Mouse (Mus musculus) hindbrain, embryonic 13.5 days (tissue): Measurements from ENCODE around the gene 1810062G17Rik. TPM values are rescaled to one million over a fixed set of nuclear protein-coding genes. Genes with fewer than 3 reads are reported as not detected.

ENCODE experiments used
- ATAC-seq: fragments of 200-750 bp; cut with Nextera tagmentation; 2 replicates; pipeline ENCODE4 v1.8.0; 2017; ENCODE audit warnings: moderate TSS enrichment; ENCODE audit not compliant: low FRiP score
- H3K27ac ChIP-seq: fragments of 300-500 bp; sonication (generic); 2 replicates; pipeline ENCODE4 v1.5.1; 2015; ENCODE audit warnings: inconsistent platforms, mild to moderate bottlenecking, moderate library complexity
- H3K27me3 ChIP-seq: fragments of 300-500 bp; sonication (generic); 2 replicates; pipeline ENCODE4 v1.6.1; 2015; ENCODE audit warnings: mild to moderate bottlenecking, inconsistent platforms
- H3K36me3 ChIP-seq: fragments of 300-500 bp; sonication (generic); 2 replicates; pipeline ENCODE4 v1.6.1; 2015; ENCODE audit warnings: mild to moderate bottlenecking, inconsistent platforms
- H3K4me1 ChIP-seq: fragments of 300-500 bp; sonication (generic); replicated peaks from 2 replicates; pipeline ENCODE4 v1.6.1; 2015; ENCODE audit warnings: inconsistent platforms
- H3K4me2 ChIP-seq: fragments of 300-500 bp; sonication (generic); 2 replicates; pipeline ENCODE4 v1.6.1; 2015; ENCODE audit warnings: inconsistent platforms, mild to moderate bottlenecking, moderate library complexity
- H3K4me3 ChIP-seq: fragments of 300-500 bp; sonication (generic); 2 replicates; pipeline ENCODE4 v1.5.1; 2015; ENCODE audit warnings: mild to moderate bottlenecking, inconsistent platforms
- H3K9ac ChIP-seq: fragments of 300-500 bp; sonication (generic); 2 replicates; pipeline ENCODE4 v1.6.1; 2015; ENCODE audit warnings: mild to moderate bottlenecking, inconsistent platforms
- H3K9me3 ChIP-seq: fragments of 300-500 bp; sonication (generic); 2 replicates; pipeline ENCODE4 v1.6.1; 2016; ENCODE audit warnings: inconsistent platforms
- WGBS: fragments of 180-500 bp; shearing (Covaris S2); methylation state at CpG from one replicate; pipeline ENCODE4 v1.1.7; 2015; 5-methylcytosine and 5-hydroxymethylcytosine counted together
- polyA plus RNA-seq: library from polyadenylated mRNA; unstranded; fragments of >200 nt; fragmentation: Nextera tagmentation; extraction: Ambion mirVana; gene quantifications from 2 replicates; pipeline ENCODE4 v1.2.1, GENCODE M21; 2015

The 1810062G17Rik gene
- polyA plus RNA-seq, 1 experiment from 2014 or later, result not detected

DNA sequence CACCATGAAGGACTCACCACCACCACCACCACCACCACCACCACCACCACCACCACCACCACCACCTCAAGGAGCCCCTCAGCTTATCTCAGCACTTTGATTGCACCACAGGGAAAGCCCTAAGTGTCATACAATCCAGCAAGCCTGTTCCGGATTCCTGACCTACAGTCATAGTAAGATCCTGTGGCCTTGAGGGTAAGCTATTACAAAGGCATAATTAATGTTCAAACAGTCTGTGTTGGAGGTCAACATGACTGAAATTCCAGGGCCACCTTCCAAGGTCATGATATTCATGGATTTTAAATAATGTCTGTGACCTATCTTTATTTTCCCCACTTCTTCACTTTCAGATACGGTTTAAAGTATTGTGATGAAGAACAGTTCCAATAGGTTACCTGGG lies 4.7 kb downstream of the 1810062G17Rik start:
- Histone ChIP-seq H3K4me3 (no peak overlapping the region), H3K4me1 (peaks cover 24% of the 10 kb centered on the region), H3K27me3 (peaks cover 6% of the 10 kb centered on the region; the same call in 1 of the 2 replicates), H3K36me3 (no peaks in the 10 kb centered on the region), H3K9ac (no peak overlapping the region), H3K4me2 (no peak overlapping the region), H3K27ac (no peak overlapping the region), H3K9me3 (no peaks in the 10 kb centered on the region)
- ATAC-seq, result no peak
- WGBS, result 85% methylated on average over 2 of the region's 2 CpGs

DNA sequence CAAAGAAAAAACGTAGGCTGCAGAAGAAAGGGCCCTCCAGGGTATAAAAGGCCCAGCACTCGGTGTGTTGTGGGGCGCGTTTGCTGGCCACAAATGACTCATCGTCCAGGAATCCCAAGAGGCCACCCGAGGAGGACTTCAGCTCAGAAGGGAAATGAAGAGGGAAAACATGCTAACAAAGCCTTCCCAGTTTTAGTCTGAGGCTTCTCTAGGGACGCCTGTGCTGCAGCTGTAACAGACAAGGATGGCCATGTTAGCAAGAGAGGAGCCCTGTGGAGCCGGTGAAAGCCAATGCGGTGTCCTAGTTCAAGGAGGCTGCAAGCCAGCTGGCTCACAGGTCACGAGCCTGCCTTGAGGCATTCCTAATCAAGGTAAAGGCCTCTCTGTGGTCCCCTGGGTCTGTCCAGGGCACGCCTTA lies 6.0 kb downstream of the 1810062G17Rik start:
- H3K36me3 ChIP-seq, result no peaks in the 10 kb centered on the region
- no peak overlapping the region for H3K4me3 ChIP-seq
- H3K9me3 ChIP-seq, result no peaks in the 10 kb centered on the region
- peaks cover 5% of the 10 kb centered on the region; the same call in 1 of the 2 replicates for H3K27me3 ChIP-seq
- 8% methylated on average over 11 of the region's 11 CpGs for WGBS
- H3K4me1 ChIP-seq, result peaks cover 16% of the 10 kb centered on the region
- H3K27ac ChIP-seq, result peak overlapping the region; percentile 80
- no peak overlapping the region for H3K9ac ChIP-seq
- 0 out of 2 replicates have a peak overlapping the region, but pooled peaks have one; percentile 17 for H3K4me2 ChIP-seq
- ATAC-seq, result peak; percentile 76

- Histone ChIP-seq H3K9me3 (no peaks in the 10 kb centered on the region), H3K4me2 (no peak overlapping the region), H3K27ac (no peak overlapping the region), H3K4me1 (peaks cover 13% of the 10 kb centered on the region), H3K27me3 (no peaks in the 10 kb centered on the region), H3K36me3 (no peaks in the 10 kb centered on the region), H3K4me3 (no peak overlapping the region), H3K9ac (no peak overlapping the region)
- 50% methylated on average over 9 of the region's 9 CpGs for WGBS
- ATAC-seq, result no peak
Measured at GRCm38 (mm10) chr3:36482940-36483339, 7.2 kb downstream of the 1810062G17Rik start.

DNA sequence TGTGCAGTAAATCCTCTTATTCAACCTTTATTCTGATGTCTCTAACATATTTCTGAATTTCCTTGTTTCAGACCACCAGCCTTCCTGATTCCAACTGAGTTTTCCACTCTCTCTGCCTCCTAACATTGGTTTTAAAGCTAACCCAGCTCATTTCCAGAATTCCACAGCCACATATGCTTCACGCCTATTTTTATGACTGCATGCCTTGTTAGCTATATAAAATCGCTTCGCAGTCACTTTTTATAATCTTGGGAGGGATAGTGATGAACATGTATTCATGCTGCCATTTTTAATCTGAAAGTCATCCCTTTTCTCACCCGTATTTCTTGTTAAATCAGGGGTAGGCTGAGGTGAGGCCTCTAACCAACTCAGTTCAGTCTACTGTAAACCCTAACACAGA lies 8.6 kb downstream of the 1810062G17Rik start:
- Histone ChIP-seq H3K4me3 (no peak overlapping the region), H3K4me2 (no peak overlapping the region), H3K9ac (no peak overlapping the region), H3K27ac (no peak overlapping the region), H3K9me3 (no peaks in the 10 kb centered on the region), H3K4me1 (peaks cover 10% of the 10 kb centered on the region), H3K27me3 (no peaks in the 10 kb centered on the region), H3K36me3 (no peaks in the 10 kb centered on the region)
- WGBS, result 94% methylated on average over 4 of the region's 4 CpGs
- ATAC-seq, result no peak

- ATAC-seq, result no peak
- no peak overlapping the region for H3K9ac ChIP-seq
- no peaks in the 10 kb centered on the region for H3K27me3 ChIP-seq
- no peak overlapping the region for H3K27ac ChIP-seq
- no peak overlapping the region for H3K4me2 ChIP-seq
- no peaks in the 10 kb centered on the region for H3K9me3 ChIP-seq
- no peaks in the 10 kb centered on the region for H3K36me3 ChIP-seq
- peaks cover 10% of the 10 kb centered on the region for H3K4me1 ChIP-seq
- 63% methylated on average over 6 of the region's 6 CpGs for WGBS
- H3K4me3 ChIP-seq, result no peak overlapping the region
Measured at GRCm38 (mm10) chr3:36486176-36486575, 10.4 kb downstream of the 1810062G17Rik start.

DNA sequence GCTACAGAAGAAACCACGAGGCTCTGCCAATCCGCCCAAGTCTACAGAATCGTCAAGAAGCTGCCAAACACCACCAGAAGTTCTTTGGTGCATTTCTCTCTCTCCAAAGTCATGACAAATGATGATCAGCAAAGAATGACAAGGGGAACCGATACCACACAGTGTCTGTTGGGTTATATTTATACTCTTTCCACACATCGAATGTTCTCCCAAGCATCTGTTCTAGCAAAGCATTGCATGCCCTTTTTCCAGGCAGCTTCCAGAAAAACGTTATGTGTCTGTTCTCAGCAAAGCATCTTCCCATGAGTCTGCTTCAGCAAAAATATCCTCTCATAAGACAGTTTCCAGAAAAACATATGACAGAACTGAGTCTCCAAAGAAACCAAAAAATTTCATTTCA lies 11.1 kb downstream of the 1810062G17Rik start:
- no peak for ATAC-seq
- H3K36me3 ChIP-seq, result no peaks in the 10 kb centered on the region
- H3K27me3 ChIP-seq, result no peaks in the 10 kb centered on the region
- H3K9ac ChIP-seq, result no peak overlapping the region
- H3K9me3 ChIP-seq, result no peaks in the 10 kb centered on the region
- H3K4me1 ChIP-seq, result peaks cover 5% of the 10 kb centered on the region
- no peak overlapping the region for H3K27ac ChIP-seq
- no peak overlapping the region for H3K4me2 ChIP-seq
- no peak overlapping the region for H3K4me3 ChIP-seq
- 92% methylated on average over 6 of the region's 6 CpGs for WGBS

DNA sequence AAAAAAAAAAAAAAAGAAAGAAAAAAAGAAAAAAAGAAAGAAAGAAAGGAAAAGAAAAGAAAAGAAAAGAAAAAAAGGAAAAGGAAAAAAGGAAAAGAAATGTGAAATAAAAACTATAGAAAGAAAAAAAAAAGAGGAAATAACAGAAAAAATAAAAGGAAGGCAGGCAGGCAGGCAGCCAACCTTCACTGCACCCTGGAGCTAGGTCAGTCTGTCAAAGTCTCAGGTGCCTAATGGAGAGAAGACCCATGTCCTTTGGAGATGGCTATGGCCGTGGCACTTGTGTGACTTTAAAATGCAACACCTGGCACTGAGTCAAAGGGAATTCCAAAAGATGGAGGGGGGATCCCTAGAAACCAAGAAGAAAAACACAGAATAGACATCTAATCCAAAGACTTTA lies 12.6 kb downstream of the 1810062G17Rik start:
- H3K4me2 ChIP-seq, result no peak overlapping the region
- ATAC-seq, result no peak
- 61% methylated on average over 1 of the region's 1 CpGs for WGBS
- H3K27me3 ChIP-seq, result no peaks in the 10 kb centered on the region
- no peaks in the 10 kb centered on the region for H3K9me3 ChIP-seq
- no peaks in the 10 kb centered on the region for H3K36me3 ChIP-seq
- H3K9ac ChIP-seq, result no peak overlapping the region
- H3K4me1 ChIP-seq, result peaks cover under 1% of the 10 kb centered on the region; the same call in 1 of the 2 replicates
- H3K4me3 ChIP-seq, result no peak overlapping the region
- H3K27ac ChIP-seq, result no peak overlapping the region

- WGBS, result 91% methylated on average over 6 of the region's 6 CpGs
- Histone ChIP-seq H3K4me2 (no peak overlapping the region), H3K36me3 (no peaks in the 10 kb centered on the region), H3K27ac (no peak overlapping the region), H3K9me3 (no peaks in the 10 kb centered on the region), H3K4me1 (peaks cover 7% of the 10 kb centered on the region; the same call in 1 of the 2 replicates), H3K27me3 (no peaks in the 10 kb centered on the region), H3K4me3 (no peak overlapping the region), H3K9ac (no peak overlapping the region)
- no peak for ATAC-seq
Measured at GRCm38 (mm10) chr3:36488899-36489589, 13.3 kb downstream of the 1810062G17Rik start.

- 100% methylated on average over 1 of the region's 1 CpGs for WGBS
- no peak for ATAC-seq
- H3K27me3 ChIP-seq, result no peaks in the 10 kb centered on the region
Measured at GRCm38 (mm10) chr3:36489590-36489910, 13.8 kb downstream of the 1810062G17Rik start.

GRCm38 (mm10) chr3:36491535-36491934 lies 15.8 kb downstream of the 1810062G17Rik start:
- no peaks in the 10 kb centered on the region for H3K27me3 ChIP-seq
- H3K9ac ChIP-seq, result no peak overlapping the region
- WGBS, result 91% methylated on average over 5 of the region's 5 CpGs
- H3K4me3 ChIP-seq, result no peak overlapping the region
- H3K9me3 ChIP-seq, result no peaks in the 10 kb centered on the region
- no peaks in the 10 kb centered on the region for H3K36me3 ChIP-seq
- peaks cover 9% of the 10 kb centered on the region; the same call in 1 of the 2 replicates for H3K4me1 ChIP-seq
- H3K27ac ChIP-seq, result no peak overlapping the region
- H3K4me2 ChIP-seq, result no peak overlapping the region
- no peak for ATAC-seq

More at GRCm38 (mm10) chr3:36489590-36489910, 13.8 kb downstream of the 1810062G17Rik start:
- Histone ChIP-seq H3K9ac (no peak overlapping the region), H3K4me2 (no peak overlapping the region), H3K36me3 (no peaks in the 10 kb centered on the region), H3K27ac (no peak overlapping the region), H3K9me3 (no peaks in the 10 kb centered on the region), H3K4me1 (peaks cover 8% of the 10 kb centered on the region; the same call in 1 of the 2 replicates), H3K4me3 (no peak overlapping the region)

DNA sequence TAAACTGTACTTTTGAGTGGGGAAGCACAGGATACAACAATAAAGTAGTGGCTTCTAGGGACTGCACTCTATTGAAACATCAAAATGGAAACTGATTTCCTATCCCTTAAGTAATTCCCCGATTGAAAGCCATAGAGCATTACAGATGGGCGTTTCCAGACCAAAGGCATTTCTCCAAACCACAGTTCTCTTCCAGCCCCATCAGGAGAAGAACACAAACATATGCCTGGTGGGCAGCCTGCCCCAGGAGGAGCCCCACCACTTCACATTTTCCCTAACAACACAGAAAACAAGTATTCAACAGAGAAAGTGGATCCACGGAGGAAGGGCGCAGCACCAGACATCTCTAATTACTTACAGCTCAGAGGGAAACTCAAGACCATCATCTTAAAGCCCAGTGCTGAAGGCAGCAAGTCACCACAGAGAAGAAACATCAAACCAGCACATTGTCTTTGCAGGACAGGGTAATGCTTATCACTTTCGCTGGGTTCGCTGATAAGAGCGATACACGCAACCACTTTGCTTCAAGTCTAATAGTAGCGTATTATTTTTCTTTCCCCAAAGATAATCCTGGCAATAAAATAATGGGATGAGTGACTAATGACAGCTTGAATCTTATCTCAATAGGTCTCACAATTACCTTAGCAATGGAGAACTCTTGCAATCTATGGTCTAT lies 17.1 kb downstream of the 1810062G17Rik start:
- ATAC-seq, result no peak
- peaks cover 11% of the 10 kb centered on the region; the same call in 1 of the 2 replicates for H3K4me1 ChIP-seq
- no peaks in the 10 kb centered on the region for H3K27me3 ChIP-seq

GRCm38 (mm10) chr3:36493641-36494283 lies 18.0 kb downstream of the 1810062G17Rik start:
- Histone ChIP-seq H3K4me3 (no peak overlapping the region), H3K4me2 (no peak overlapping the region), H3K4me1 (peaks cover 11% of the 10 kb centered on the region; the same call in 1 of the 2 replicates), H3K9me3 (no peaks in the 10 kb centered on the region), H3K27me3 (no peaks in the 10 kb centered on the region), H3K27ac (no peak overlapping the region), H3K9ac (no peak overlapping the region), H3K36me3 (no peaks in the 10 kb centered on the region)
- ATAC-seq, result peak; percentile 52; the same call in 1 of the 2 replicates
- WGBS, result 66% methylated on average over 6 of the region's 6 CpGs

More for the DNA sequence above, 17.1 kb downstream of the 1810062G17Rik start:
- no peaks in the 10 kb centered on the region for H3K36me3 ChIP-seq
- WGBS, result 87% methylated on average over 9 of the region's 9 CpGs
- no peak overlapping the region for H3K27ac ChIP-seq
- H3K9me3 ChIP-seq, result no peaks in the 10 kb centered on the region
- no peak overlapping the region for H3K9ac ChIP-seq
- H3K4me3 ChIP-seq, result no peak overlapping the region
- H3K4me2 ChIP-seq, result no peak overlapping the region
